Mouse (Mus musculus) c-Kit-negative CD71-positive TER-119-positive erythroid progenitor cells, embryonic 14.5 days (primary cell): ENCODE measurements at regions not wholly inside any gene's neighbourhood (a gene's known extent, or its start where the extent isn't known, plus 50 kb on each side); places are given as distances from the start of the nearest gene placed in this dataset.

ENCODE experiments used
- DNase-seq: peaks from one replicate; pipeline ENCODE4 v3.0.0-alpha.2; 2013; ENCODE audit warnings: low read depth, low spot score

DNA sequence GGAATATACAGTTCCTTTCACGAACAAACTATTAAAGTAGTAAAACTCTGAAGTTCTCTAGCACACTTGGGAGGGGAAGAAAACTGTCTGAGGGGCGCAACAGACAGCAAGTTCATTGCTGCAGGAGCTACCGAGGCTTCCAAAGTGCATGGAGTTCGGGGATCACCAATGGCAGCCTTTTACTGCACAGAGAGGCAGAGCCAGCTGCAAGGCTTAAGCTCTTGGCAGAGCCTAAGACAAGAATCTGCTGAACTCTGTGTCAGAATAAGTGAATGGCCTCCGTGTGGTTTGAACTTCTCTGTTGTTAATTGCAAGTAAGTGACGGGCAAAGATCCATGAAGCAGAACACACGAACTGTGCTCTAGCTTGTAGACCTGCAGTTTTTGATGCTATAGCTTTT, 656.2 kb downstream of the Slc16a7 start:
- DNase-seq, result no peak

DNA sequence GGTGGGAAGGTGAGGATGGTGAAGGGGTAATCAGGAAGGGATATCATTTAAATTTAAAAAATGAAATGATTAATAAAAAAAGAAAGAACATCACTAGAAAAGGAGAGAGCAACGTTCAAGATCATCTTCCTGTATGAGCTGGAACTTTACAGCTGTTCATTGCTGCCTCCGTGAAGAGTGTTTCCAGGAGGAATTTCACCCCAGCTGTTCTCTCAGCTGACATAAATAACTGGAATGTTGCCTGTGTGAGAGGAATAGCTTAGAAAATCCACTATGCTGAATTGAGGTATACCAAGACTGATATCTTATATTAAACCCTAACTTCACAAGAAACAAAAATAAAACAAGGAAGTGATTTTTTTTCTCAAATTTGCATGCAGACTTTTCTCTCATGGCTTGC, 656.9 kb downstream of the Slc16a7 start:
- no peak for DNase-seq

DNA sequence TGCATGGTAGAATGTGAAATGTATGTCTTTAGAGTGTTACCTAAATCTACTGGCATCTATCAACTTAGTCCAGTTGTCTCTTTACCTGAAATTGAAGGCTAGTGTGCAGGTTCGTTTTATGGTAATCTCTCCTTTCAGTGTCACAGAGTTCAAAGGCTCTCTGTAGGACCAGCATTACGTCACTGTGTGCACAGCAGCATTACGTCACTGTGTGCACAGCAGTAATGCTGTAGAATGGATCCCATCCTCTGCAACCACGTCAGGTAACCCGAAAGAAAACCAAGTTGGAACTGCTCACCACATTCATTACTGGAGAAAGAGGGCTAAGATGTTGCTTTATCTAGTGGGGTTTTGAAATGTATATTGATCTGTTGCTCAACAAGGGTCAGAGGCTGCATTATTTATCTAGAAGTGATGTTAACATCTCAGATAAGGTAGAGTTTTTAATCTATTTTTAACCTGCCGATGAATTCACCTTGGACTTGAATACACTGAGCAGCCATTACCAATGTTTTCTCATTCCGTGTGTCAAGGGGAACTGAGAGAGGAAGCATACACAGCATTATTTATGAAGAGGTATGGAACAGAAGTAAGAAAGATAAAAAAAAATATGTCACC, 657.9 kb downstream of the Slc16a7 start:
- no peak for DNase-seq

DNA sequence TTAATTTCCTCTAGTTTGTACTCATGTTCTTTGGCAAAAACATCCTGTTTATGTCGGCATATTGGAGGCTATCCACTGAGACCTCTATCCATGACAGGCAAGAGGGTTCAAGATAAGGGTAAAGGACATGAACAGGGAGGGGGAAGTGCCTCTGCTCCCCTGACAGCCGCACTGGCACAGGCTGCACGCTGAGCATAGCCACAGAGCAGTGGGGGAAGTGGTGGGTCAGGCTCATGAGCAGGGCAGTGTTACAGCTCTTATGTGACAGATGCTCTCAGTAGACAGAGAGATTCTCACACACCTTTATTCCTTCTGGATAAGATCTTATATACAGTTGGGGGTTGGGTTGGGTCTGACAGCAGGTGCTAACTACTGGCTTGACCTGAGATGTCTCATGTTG, 676.6 kb downstream of the Slc16a7 start:
- DNase-seq, result no peak

DNA sequence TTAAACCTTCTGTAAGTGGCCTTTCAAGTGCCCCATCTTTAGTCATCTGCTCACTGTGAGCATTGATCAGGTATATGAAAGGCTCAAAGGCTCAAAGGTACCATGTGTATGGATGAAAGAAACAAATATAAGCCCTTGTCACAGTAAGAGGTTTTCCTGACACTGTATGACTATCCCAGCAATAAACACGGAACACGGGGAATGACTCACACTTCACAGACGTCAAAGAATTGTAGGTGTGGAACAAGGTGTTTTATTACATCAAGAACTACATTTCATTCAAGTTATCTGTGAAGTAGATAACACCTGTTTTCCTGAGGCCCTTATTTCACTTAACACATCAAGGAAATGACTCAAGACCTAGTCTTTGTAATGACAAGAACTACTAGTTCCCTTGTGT, 678.3 kb downstream of the Slc16a7 start:
- DNase-seq, result no peak

DNA sequence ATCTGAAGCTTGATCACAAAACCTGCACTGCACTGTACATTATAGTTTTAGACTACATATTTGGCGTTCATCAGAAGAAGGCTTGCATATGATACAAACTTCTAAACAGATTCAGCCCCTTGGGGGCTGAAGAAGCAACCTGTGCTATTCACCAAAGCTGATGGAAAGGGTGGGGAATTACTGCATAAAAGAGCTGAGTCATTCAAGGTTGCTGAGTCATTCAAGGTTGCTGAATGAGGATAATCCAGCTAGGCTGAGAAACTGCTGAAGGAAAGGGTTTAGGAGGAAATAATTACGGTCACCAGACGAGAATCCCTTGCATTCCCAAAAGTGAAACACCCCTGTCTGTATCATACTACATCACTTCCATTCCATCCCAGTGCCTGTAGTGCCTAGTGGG, 679.4 kb downstream of the Slc16a7 start:
- DNase-seq, result peak; percentile 4

DNA sequence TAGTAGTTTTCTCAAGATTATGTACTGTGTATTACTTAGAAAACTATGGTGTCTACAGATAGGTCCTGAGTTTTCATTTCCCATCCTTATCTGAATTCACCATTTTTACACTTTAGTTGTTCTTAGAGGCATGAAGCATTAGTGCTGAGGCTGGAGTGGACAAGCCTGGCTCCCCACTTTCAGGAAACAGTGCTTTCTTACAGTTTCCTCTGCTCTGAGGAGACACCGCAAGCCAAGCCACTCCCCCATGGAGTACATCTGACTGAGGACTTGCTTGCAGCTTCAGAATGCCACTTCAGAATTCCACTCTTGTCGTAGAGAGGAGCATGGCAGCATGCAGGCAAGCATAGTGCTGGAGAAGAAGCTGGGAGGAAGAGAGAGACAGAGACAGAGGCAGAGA, 682.6 kb downstream of the Slc16a7 start:
- DNase-seq, result no peak
